Mouse (Mus musculus): ENCODE data around the gene Kcnmb4. TPM values are rescaled to one million over a fixed set of nuclear protein-coding genes. Genes with fewer than 3 reads are reported as not detected.

The Kcnmb4 gene
- polyA plus RNA-seq, 1 experiment from 2014 or later, result 18.5 TPM

- Histone ChIP-seq H3K9me3 (no peaks in the 10 kb centered on the region), H3K27ac (replicated peaks) (no peak overlapping the region), H3K36me3 (peaks cover 4% of the 10 kb centered on the region; the same call in 1 of the 2 replicates), H3K9ac (replicated peaks) (no peak overlapping the region), H3K27me3 (no peaks in the 10 kb centered on the region), H3K4me3 (no peak overlapping the region), H3K4me2 (replicated peaks) (no peak overlapping the region), H3K4me1 (peaks cover 27% of the 10 kb centered on the region)
- WGBS, result 89% methylated on average over 3 of the region's 3 CpGs
- ATAC-seq (replicated peaks), result no peak
Measured at GRCm38 (mm10) chr10:116476559-116476958, 2.9 kb upstream of the Kcnmb4 start.

GRCm38 (mm10) chr10:116475725-116476124 lies 2.0 kb upstream of the Kcnmb4 start:
- no peaks in the 10 kb centered on the region for H3K27me3 ChIP-seq
- H3K4me2 ChIP-seq (replicated peaks), result no peak overlapping the region
- H3K36me3 ChIP-seq, result peaks cover 2% of the 10 kb centered on the region; the same call in 1 of the 2 replicates
- H3K4me1 ChIP-seq, result peaks cover 34% of the 10 kb centered on the region
- 78% methylated on average over 6 of the region's 6 CpGs for WGBS
- H3K9ac ChIP-seq (replicated peaks), result no peak overlapping the region
- no peak overlapping the region for H3K4me3 ChIP-seq
- H3K27ac ChIP-seq (replicated peaks), result no peak overlapping the region
- ATAC-seq (replicated peaks), result no peak
- H3K9me3 ChIP-seq, result no peaks in the 10 kb centered on the region

- Histone ChIP-seq H3K4me3 (peak overlapping the region; percentile 60), H3K27me3 (no peaks in the 10 kb centered on the region), H3K9ac (replicated peaks) (peak overlapping the region; percentile 83), H3K36me3 (no peaks in the 10 kb centered on the region), H3K27ac (replicated peaks) (peak overlapping the region; percentile 85), H3K4me1 (peaks cover 39% of the 10 kb centered on the region), H3K9me3 (no peaks in the 10 kb centered on the region), H3K4me2 (replicated peaks) (peak overlapping the region; percentile 83)
- WGBS, result under 1% methylated on average over 61 of the region's 78 CpGs
- peak; percentile 81 for ATAC-seq (replicated peaks)
Measured at GRCm38 (mm10) chr10:116473071-116473758, 463 bp downstream of the Kcnmb4 start.

GRCm38 (mm10) chr10:116472579-116472978 lies 1.1 kb downstream of the Kcnmb4 start:
- Histone ChIP-seq H3K27ac (replicated peaks) (peak overlapping the region; percentile 85; the same call in 1 of the 2 replicates), H3K9ac (replicated peaks) (peak overlapping the region; percentile 83), H3K4me3 (peak overlapping the region; percentile 60), H3K4me1 (peaks cover 39% of the 10 kb centered on the region), H3K4me2 (replicated peaks) (peak overlapping the region; percentile 83), H3K27me3 (no peaks in the 10 kb centered on the region), H3K36me3 (no peaks in the 10 kb centered on the region), H3K9me3 (no peaks in the 10 kb centered on the region)
- 0 out of 2 replicates have a peak, but pooled peaks have one; percentile 1 for ATAC-seq (replicated peaks)
- WGBS, result 17% methylated on average over 5 of the region's 5 CpGs

GRCm38 (mm10) chr10:116470306-116470925 lies 3.3 kb downstream of the Kcnmb4 start:
- no peaks in the 10 kb centered on the region for H3K27me3 ChIP-seq
- H3K4me2 ChIP-seq (replicated peaks), result 0 out of 2 replicates have a peak overlapping the region, but pooled peaks have one; percentile 12
- H3K9me3 ChIP-seq, result no peaks in the 10 kb centered on the region
- no peak overlapping the region for H3K4me3 ChIP-seq
- WGBS, result 84% methylated on average over 11 of the region's 11 CpGs
- H3K4me1 ChIP-seq, result peaks cover 39% of the 10 kb centered on the region
- no peaks in the 10 kb centered on the region for H3K36me3 ChIP-seq
- H3K9ac ChIP-seq (replicated peaks), result no peak overlapping the region
- no peak for ATAC-seq (replicated peaks)
- no peak overlapping the region for H3K27ac ChIP-seq (replicated peaks)

- peaks cover 27% of the 10 kb centered on the region for H3K4me1 ChIP-seq
Measured at GRCm38 (mm10) chr10:116468094-116468493, 5.6 kb downstream of the Kcnmb4 start.

GRCm38 (mm10) chr10:116463753-116464345 lies 9.8 kb downstream of the Kcnmb4 start:
- Histone ChIP-seq H3K4me3 (no peak overlapping the region), H3K27ac (replicated peaks) (no peak overlapping the region), H3K4me2 (replicated peaks) (no peak overlapping the region), H3K9ac (replicated peaks) (no peak overlapping the region), H3K4me1 (no peaks in the 10 kb centered on the region), H3K27me3 (no peaks in the 10 kb centered on the region), H3K36me3 (no peaks in the 10 kb centered on the region), H3K9me3 (no peaks in the 10 kb centered on the region)
- WGBS, result 92% methylated on average over 12 of the region's 12 CpGs
- ATAC-seq (replicated peaks), result no peak

More at GRCm38 (mm10) chr10:116468094-116468493, 5.6 kb downstream of the Kcnmb4 start:
- H3K4me3 ChIP-seq, result no peak overlapping the region
- no peaks in the 10 kb centered on the region for H3K36me3 ChIP-seq
- 87% methylated on average over 5 of the region's 5 CpGs for WGBS
- no peak overlapping the region for H3K27ac ChIP-seq (replicated peaks)
- no peak overlapping the region for H3K9ac ChIP-seq (replicated peaks)
- ATAC-seq (replicated peaks), result no peak
- no peaks in the 10 kb centered on the region for H3K27me3 ChIP-seq
- H3K9me3 ChIP-seq, result no peaks in the 10 kb centered on the region
- no peak overlapping the region for H3K4me2 ChIP-seq (replicated peaks)

GRCm38 (mm10) chr10:116461443-116461842 lies 12.2 kb downstream of the Kcnmb4 start:
- Histone ChIP-seq H3K36me3 (no peaks in the 10 kb centered on the region), H3K9me3 (no peaks in the 10 kb centered on the region), H3K27ac (replicated peaks) (no peak overlapping the region), H3K27me3 (no peaks in the 10 kb centered on the region), H3K4me2 (replicated peaks) (no peak overlapping the region), H3K4me3 (no peak overlapping the region), H3K4me1 (no peaks in the 10 kb centered on the region), H3K9ac (replicated peaks) (no peak overlapping the region)
- ATAC-seq (replicated peaks), result no peak
- 92% methylated on average over 9 of the region's 9 CpGs for WGBS

GRCm38 (mm10) chr10:116458786-116459185 lies 14.9 kb downstream of the Kcnmb4 start:
- WGBS, result 88% methylated on average over 9 of the region's 9 CpGs
- no peak overlapping the region for H3K27ac ChIP-seq (replicated peaks)

GRCm38 (mm10) chr10:116452771-116453170 lies 20.9 kb downstream of the Kcnmb4 start:
- no peaks in the 10 kb centered on the region for H3K36me3 ChIP-seq
- H3K27me3 ChIP-seq, result no peaks in the 10 kb centered on the region
- H3K9ac ChIP-seq (replicated peaks), result no peak overlapping the region
- no peaks in the 10 kb centered on the region for H3K4me1 ChIP-seq
- 95% methylated on average over 7 of the region's 7 CpGs for WGBS
- no peak overlapping the region for H3K4me3 ChIP-seq
- H3K9me3 ChIP-seq, result no peaks in the 10 kb centered on the region
- no peak overlapping the region for H3K27ac ChIP-seq (replicated peaks)
- H3K4me2 ChIP-seq (replicated peaks), result no peak overlapping the region
- no peak for ATAC-seq (replicated peaks)

More at GRCm38 (mm10) chr10:116458786-116459185, 14.9 kb downstream of the Kcnmb4 start:
- H3K36me3 ChIP-seq, result no peaks in the 10 kb centered on the region
- no peaks in the 10 kb centered on the region for H3K9me3 ChIP-seq
- H3K4me2 ChIP-seq (replicated peaks), result no peak overlapping the region
- no peak for ATAC-seq (replicated peaks)
- no peaks in the 10 kb centered on the region for H3K27me3 ChIP-seq
- no peak overlapping the region for H3K4me3 ChIP-seq
- no peak overlapping the region for H3K9ac ChIP-seq (replicated peaks)
- H3K4me1 ChIP-seq, result no peaks in the 10 kb centered on the region

- 84% methylated on average over 9 of the region's 9 CpGs for WGBS
- Histone ChIP-seq H3K9me3 (no peaks in the 10 kb centered on the region), H3K27ac (replicated peaks) (no peak overlapping the region), H3K4me1 (no peaks in the 10 kb centered on the region), H3K4me2 (replicated peaks) (no peak overlapping the region), H3K4me3 (no peak overlapping the region), H3K36me3 (no peaks in the 10 kb centered on the region), H3K27me3 (no peaks in the 10 kb centered on the region), H3K9ac (replicated peaks) (no peak overlapping the region)
- ATAC-seq (replicated peaks), result no peak
Measured at GRCm38 (mm10) chr10:116450621-116451020, 23.1 kb downstream of the Kcnmb4 start.

GRCm38 (mm10) chr10:116448166-116448565 lies 25.5 kb downstream of the Kcnmb4 start:
- H3K27me3 ChIP-seq, result no peaks in the 10 kb centered on the region
- no peak overlapping the region for H3K4me3 ChIP-seq
- no peaks in the 10 kb centered on the region for H3K9me3 ChIP-seq
- H3K4me2 ChIP-seq (replicated peaks), result no peak overlapping the region
- H3K36me3 ChIP-seq, result peaks cover 5% of the 10 kb centered on the region; the same call in 1 of the 2 replicates
- H3K27ac ChIP-seq (replicated peaks), result no peak overlapping the region
- 95% methylated on average over 12 of the region's 12 CpGs for WGBS
- no peaks in the 10 kb centered on the region for H3K4me1 ChIP-seq
- H3K9ac ChIP-seq (replicated peaks), result no peak overlapping the region
- ATAC-seq (replicated peaks), result no peak
